Mouse (Mus musculus) heart, embryonic 11.5 days (tissue): Measurements from ENCODE around the gene Rnf150. TPM values are rescaled to one million over a fixed set of nuclear protein-coding genes. Genes with fewer than 3 reads are reported as not detected.

Experiments
- ATAC-seq: fragments of 200-750 bp; cut with Nextera tagmentation; replicated peaks from 2 replicates; pipeline ENCODE4 v1.8.0; 2017; ENCODE audit warnings: moderate library complexity; ENCODE audit not compliant: insufficient number of reproducible peaks, low FRiP score, low TSS enrichment
- H3K27ac ChIP-seq: fragments of 300-500 bp; sonication (generic); 2 replicates; pipeline ENCODE4 v1.5.1; 2014; ENCODE audit warnings: mild to moderate bottlenecking, low read depth, low read length
- H3K27me3 ChIP-seq: fragments of 300-500 bp; sonication (generic); 2 replicates; pipeline ENCODE4 v1.6.1; 2014; ENCODE audit warnings: mild to moderate bottlenecking, low read length, mixed read lengths; ENCODE audit not compliant: control insufficient read depth, insufficient read depth
- H3K36me3 ChIP-seq: fragments of 300-500 bp; sonication (generic); 2 replicates; pipeline ENCODE4 v1.6.1; 2014; ENCODE audit warnings: mild to moderate bottlenecking, low read length, moderate library complexity, mixed read lengths; ENCODE audit not compliant: control insufficient read depth, insufficient read depth
- H3K4me1 ChIP-seq: fragments of 300-500 bp; sonication (generic); 2 replicates; pipeline ENCODE4 v1.6.1; 2014; ENCODE audit warnings: low read length; ENCODE audit not compliant: control insufficient read depth, insufficient read depth
- H3K4me2 ChIP-seq: fragments of 300-500 bp; sonication (generic); 2 replicates; pipeline ENCODE4 v1.6.1; 2014; ENCODE audit warnings: mild to moderate bottlenecking, moderate library complexity
- H3K4me3 ChIP-seq: fragments of 300-500 bp; sonication (generic); 2 replicates; pipeline ENCODE4 v1.5.1; 2014; ENCODE audit warnings: low read depth, low read length
- H3K9ac ChIP-seq: fragments of 300-500 bp; sonication (generic); 2 replicates; pipeline ENCODE4 v1.6.1; 2014; ENCODE audit warnings: mild to moderate bottlenecking, low read depth, low read length, moderate library complexity
- H3K9me3 ChIP-seq: fragments of 300-500 bp; sonication (generic); replicated peaks from 2 replicates; pipeline ENCODE4 v1.6.1; 2016; ENCODE audit warnings: low read length; ENCODE audit not compliant: control insufficient read depth
- WGBS: fragments of 180-500 bp; shearing (Covaris S2); extraction: QIAGEN DNeasy Blood & Tissue Kit; methylation state at CpG from one replicate; pipeline ENCODE4 v1.1.7; 2014; ENCODE audit not compliant: insufficient replicate concordance; 5-methylcytosine and 5-hydroxymethylcytosine counted together
- polyA plus RNA-seq: library from polyadenylated mRNA; unstranded; fragments of >200 nt; fragmentation: Nextera tagmentation; extraction: Ambion mirVana; gene quantifications from 2 replicates; pipeline ENCODE4 v1.2.1, GENCODE M21; 2014

Rnf150 gene
- polyA plus RNA-seq, 1 experiment from 2014 or later = 1.1 TPM

- no peaks in the 10 kb centered on the region for H3K9me3 ChIP-seq
- H3K4me3 ChIP-seq = no peak overlapping the region
- H3K27me3 ChIP-seq = no peaks in the 10 kb centered on the region
- ATAC-seq = no peak
- no peak overlapping the region for H3K27ac ChIP-seq
- no peaks in the 10 kb centered on the region for H3K4me1 ChIP-seq
- no peak overlapping the region for H3K4me2 ChIP-seq
- H3K36me3 ChIP-seq = no peaks in the 10 kb centered on the region
- H3K9ac ChIP-seq = no peak overlapping the region
- WGBS = 79% methylated on average over 6 of the region's 6 CpGs
Observed at GRCm38 (mm10) chr8:83066076-83066475, 202.9 kb downstream of the Rnf150 start.

GRCm38 (mm10) chr8:83066846-83067245 lies 203.7 kb downstream of the Rnf150 start:
- Histone ChIP-seq H3K9me3 (no peaks in the 10 kb centered on the region), H3K4me1 (no peaks in the 10 kb centered on the region), H3K36me3 (no peaks in the 10 kb centered on the region), H3K27ac (no peak overlapping the region), H3K4me2 (no peak overlapping the region), H3K4me3 (no peak overlapping the region), H3K9ac (no peak overlapping the region), H3K27me3 (no peaks in the 10 kb centered on the region)
- WGBS = 73% methylated on average over 3 of the region's 3 CpGs
- no peak for ATAC-seq

GRCm38 (mm10) chr8:83067906-83068305 lies 204.8 kb downstream of the Rnf150 start:
- WGBS = 72% methylated on average over 7 of the region's 7 CpGs
- H3K9me3 ChIP-seq = no peaks in the 10 kb centered on the region

GRCm38 (mm10) chr8:83074248-83074647 lies 211.1 kb downstream of the Rnf150 start:
- no peaks in the 10 kb centered on the region for H3K27me3 ChIP-seq
- H3K4me2 ChIP-seq = no peak overlapping the region
- H3K36me3 ChIP-seq = no peaks in the 10 kb centered on the region
- H3K9ac ChIP-seq = no peak overlapping the region
- H3K4me3 ChIP-seq = no peak overlapping the region
- 75% methylated on average over 3 of the region's 3 CpGs for WGBS
- H3K9me3 ChIP-seq = no peaks in the 10 kb centered on the region
- ATAC-seq = no peak
- H3K4me1 ChIP-seq = no peaks in the 10 kb centered on the region; the same call in 1 of the 2 replicates
- no peak overlapping the region for H3K27ac ChIP-seq

More at GRCm38 (mm10) chr8:83067906-83068305, 204.8 kb downstream of the Rnf150 start:
- Histone ChIP-seq H3K36me3 (no peaks in the 10 kb centered on the region), H3K27ac (no peak overlapping the region), H3K9ac (no peak overlapping the region), H3K27me3 (no peaks in the 10 kb centered on the region), H3K4me2 (no peak overlapping the region), H3K4me1 (no peaks in the 10 kb centered on the region), H3K4me3 (no peak overlapping the region)
- ATAC-seq = no peak

GRCm38 (mm10) chr8:83076621-83077020 lies 213.5 kb downstream of the Rnf150 start:
- H3K9ac ChIP-seq = no peak overlapping the region
- no peak for ATAC-seq
- H3K27ac ChIP-seq = no peak overlapping the region
- H3K4me2 ChIP-seq = no peak overlapping the region
- no peaks in the 10 kb centered on the region for H3K27me3 ChIP-seq
- no peaks in the 10 kb centered on the region; the same call in 1 of the 2 replicates for H3K4me1 ChIP-seq
- no peak overlapping the region for H3K4me3 ChIP-seq
- H3K9me3 ChIP-seq = no peaks in the 10 kb centered on the region
- no peaks in the 10 kb centered on the region for H3K36me3 ChIP-seq
- WGBS = 85% methylated on average over 1 of the region's 1 CpGs

GRCm38 (mm10) chr8:83077329-83077728 lies 214.2 kb downstream of the Rnf150 start:
- H3K27me3 ChIP-seq = no peaks in the 10 kb centered on the region
- no peak overlapping the region for H3K4me3 ChIP-seq
- H3K27ac ChIP-seq = no peak overlapping the region
- no peak overlapping the region for H3K9ac ChIP-seq
- H3K9me3 ChIP-seq = no peaks in the 10 kb centered on the region
- H3K4me2 ChIP-seq = no peak overlapping the region
- H3K4me1 ChIP-seq = no peaks in the 10 kb centered on the region; the same call in 1 of the 2 replicates
- ATAC-seq = no peak
- 69% methylated on average over 2 of the region's 2 CpGs for WGBS
- H3K36me3 ChIP-seq = no peaks in the 10 kb centered on the region

GRCm38 (mm10) chr8:83078701-83079533 lies 215.8 kb downstream of the Rnf150 start:
- Histone ChIP-seq H3K27ac (no peak overlapping the region), H3K36me3 (no peaks in the 10 kb centered on the region), H3K4me3 (no peak overlapping the region), H3K4me2 (no peak overlapping the region), H3K9me3 (no peaks in the 10 kb centered on the region), H3K9ac (no peak overlapping the region), H3K4me1 (no peaks in the 10 kb centered on the region; the same call in 1 of the 2 replicates), H3K27me3 (no peaks in the 10 kb centered on the region)
- no peak for ATAC-seq
- 61% methylated on average over 12 of the region's 12 CpGs for WGBS

GRCm38 (mm10) chr8:83079534-83079844 lies 216.3 kb downstream of the Rnf150 start:
- H3K27ac ChIP-seq = no peak overlapping the region
- H3K36me3 ChIP-seq = no peaks in the 10 kb centered on the region
- H3K4me2 ChIP-seq = no peak overlapping the region
- no peak overlapping the region for H3K9ac ChIP-seq
- H3K4me1 ChIP-seq = no peaks in the 10 kb centered on the region; the same call in 1 of the 2 replicates
- ATAC-seq = no peak
- no peak overlapping the region for H3K4me3 ChIP-seq
- H3K27me3 ChIP-seq = no peaks in the 10 kb centered on the region
- 81% methylated on average over 5 of the region's 5 CpGs for WGBS
- H3K9me3 ChIP-seq = no peaks in the 10 kb centered on the region

- ATAC-seq = no peak
- no peaks in the 10 kb centered on the region for H3K27me3 ChIP-seq
Observed at GRCm38 (mm10) chr8:83081266-83081665, 218.1 kb downstream of the Rnf150 start.

More at GRCm38 (mm10) chr8:83081266-83081665, 218.1 kb downstream of the Rnf150 start:
- no peak overlapping the region for H3K9ac ChIP-seq
- H3K4me3 ChIP-seq = no peak overlapping the region
- H3K36me3 ChIP-seq = no peaks in the 10 kb centered on the region
- H3K27ac ChIP-seq = no peak overlapping the region
- H3K4me1 ChIP-seq = no peaks in the 10 kb centered on the region; the same call in 1 of the 2 replicates
- H3K9me3 ChIP-seq = no peaks in the 10 kb centered on the region
- no peak overlapping the region for H3K4me2 ChIP-seq
- 51% methylated on average over 4 of the region's 4 CpGs for WGBS
